Mouse (Mus musculus): ENCODE results near the gene Ppef2.

Ppef2 gene

DNA sequence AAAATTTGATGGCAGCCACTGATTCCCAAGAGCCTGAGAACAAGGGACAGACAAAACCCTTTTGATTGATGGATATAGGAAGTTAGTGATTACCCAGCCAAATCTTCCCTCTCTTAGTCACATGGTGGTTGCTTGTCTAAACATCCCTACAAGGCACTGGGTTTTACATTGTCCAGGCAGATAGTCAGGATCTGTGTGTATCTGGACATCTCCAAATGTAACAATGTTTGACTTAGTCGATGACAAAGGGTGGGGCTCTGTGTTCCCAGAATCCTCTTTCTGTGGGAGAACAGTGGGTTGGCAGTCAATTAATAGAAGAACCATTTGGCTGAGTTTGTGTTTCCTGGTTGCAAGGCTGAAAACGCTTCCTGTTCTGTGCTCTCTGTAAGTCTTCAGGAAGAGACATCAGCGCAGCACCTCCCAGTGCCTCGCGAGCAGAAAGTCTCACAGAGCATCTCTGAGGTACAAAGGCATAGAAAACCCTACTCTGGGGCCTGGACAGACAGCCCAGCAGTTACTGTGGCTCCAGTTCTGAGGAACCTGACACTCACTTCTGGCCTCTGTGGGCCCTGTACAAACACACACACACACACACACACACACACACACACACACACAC, 21.0 kb downstream of the Ppef2 start:
- DNase-seq, result no peak

DNA sequence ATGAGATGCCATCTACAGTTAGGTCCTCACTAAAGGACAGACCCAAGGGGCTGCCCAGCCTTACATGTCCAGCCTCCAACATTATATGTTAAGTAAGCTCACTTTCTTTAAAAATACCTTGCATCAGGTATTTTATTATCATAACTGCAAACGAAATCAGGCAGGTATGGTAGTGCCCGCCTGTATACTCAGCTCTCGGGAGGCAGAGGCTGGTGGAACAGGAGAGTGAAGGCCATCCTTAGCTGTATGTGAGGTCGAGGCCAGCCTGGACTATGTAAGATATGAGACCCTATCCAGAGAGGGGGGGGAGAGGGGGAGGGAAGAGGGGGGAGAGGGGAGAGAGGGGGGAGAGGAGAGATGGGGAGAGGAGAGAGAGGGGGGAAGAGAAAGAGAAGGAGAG, 22.7 kb downstream of the Ppef2 start:
- DNase-seq, result no peak

DNA sequence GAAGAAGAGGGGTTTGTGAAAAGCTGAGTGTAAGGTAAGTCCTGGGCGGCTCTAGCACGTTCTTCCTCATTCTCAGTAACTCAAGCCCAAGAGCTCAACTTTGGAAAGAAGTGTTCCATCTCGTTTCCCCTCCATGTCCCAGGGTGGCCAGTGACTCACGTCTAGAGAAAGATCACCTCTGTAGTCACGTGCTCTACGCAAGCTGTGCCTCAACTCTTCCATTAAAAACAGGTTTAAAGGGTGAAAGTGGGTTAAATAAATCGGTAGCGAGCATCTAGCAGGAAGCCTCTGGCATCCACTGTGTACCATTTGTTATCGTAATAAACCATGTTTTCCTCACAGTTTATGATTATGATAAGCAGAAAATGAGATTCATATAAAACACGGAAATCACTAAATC, 24.2 kb downstream of the Ppef2 start:
- no peak for DNase-seq

DNA sequence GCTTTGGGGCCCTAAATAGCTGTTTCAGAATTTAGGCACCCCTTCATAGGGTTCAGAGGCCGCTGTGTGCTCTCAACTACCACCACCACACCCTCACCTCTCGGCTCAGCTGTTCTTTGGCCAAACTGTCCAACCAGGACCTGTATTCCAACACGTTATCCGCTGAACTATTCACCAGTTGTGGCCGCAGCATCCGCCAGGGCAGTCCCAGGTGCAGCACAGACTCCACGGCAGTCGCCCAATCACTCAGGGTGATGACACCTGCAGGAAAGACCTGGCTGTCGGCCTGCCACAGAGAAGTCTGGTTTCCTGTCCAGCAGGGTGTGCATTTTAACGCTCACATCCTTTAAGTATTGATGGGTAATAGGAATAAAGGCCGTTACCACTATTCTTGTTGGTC, 25.8 kb downstream of the Ppef2 start:
- no peak for DNase-seq

DNA sequence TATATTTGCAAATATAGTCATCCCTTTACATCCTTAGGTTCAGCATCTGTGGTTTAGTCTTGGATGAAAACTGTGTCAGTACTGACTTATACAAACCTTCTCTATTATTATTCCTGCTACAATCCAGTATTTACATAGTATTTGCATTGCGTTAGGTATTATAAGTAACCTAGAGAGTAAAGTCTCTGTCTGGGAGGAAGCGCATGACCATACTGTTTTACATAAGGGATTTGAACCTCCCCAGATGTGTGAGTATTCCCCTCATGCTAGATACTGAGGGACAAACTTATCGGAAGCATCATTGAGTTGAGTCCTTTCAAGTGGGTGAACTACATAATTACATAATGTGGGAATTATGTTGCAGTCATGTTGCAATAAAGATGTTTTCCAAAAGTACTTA, 26.6 kb downstream of the Ppef2 start:
- no peak for DNase-seq

- DNase-seq, result no peak
Measured at GRCm38 (mm10) chr5:92228776-92229175, 27.3 kb downstream of the Ppef2 start.

- DNase-seq, result no peak
Measured at GRCm38 (mm10) chr5:92227782-92228181, 28.3 kb downstream of the Ppef2 start.

GRCm38 (mm10) chr5:92220287-92220902, 35.7 kb downstream of the Ppef2 start:
- DNase-seq, result peak; percentile 45 to 64

- peak in 1 of 2 experiments; percentile 35 for DNase-seq
Measured at GRCm38 (mm10) chr5:92219826-92220225, 36.3 kb downstream of the Ppef2 start.

- no peak for DNase-seq
Measured at GRCm38 (mm10) chr5:92218915-92219793, 36.9 kb downstream of the Ppef2 start.

GRCm38 (mm10) chr5:92215308-92215707, 40.8 kb downstream of the Ppef2 start, which contains the start of gene U90926:
Gene U90926, minus strand, starts transcription at chr5:92215408.
- DNase-seq, result no peak

DNA sequence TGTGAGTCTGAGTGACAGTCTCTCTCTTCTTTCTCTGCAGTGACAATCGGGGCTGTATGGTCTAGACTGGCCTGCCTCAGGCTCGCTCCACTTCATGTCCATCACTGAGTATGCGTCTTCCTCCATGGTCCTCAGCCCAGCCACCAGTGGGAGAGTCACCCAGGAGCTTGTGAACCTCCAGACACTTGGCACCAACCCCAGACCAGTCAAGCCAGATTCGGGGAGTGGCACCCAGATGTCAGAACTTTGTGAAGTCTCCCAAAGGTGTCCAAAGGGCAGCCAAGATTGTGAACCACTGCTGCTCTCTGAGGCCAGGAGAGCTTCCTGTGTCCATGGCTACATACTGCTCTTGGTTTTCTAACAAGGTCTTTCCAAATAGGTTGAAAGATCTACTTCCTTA, 43.8 kb downstream of the Ppef2 start:
- no peak for DNase-seq

DNA sequence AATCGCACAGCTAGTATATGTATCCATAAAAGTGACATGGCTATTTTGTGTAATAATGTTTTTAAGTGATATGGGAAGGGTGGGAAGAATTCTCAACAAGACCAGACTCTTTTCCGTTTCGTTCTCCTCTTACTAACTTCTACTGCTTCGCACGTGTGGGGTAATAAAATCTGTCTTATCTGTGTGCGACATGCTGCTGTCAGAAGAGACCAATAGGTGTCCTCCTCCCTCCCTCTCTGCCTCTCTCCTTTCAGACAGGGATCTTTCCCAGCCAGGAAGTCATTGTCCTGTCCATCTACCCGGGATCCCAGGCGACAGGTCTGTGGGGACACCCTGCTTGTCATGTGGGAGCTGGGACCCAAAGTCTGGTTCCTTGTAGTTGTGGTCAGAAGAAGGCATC, 45.9 kb downstream of the Ppef2 start:
- no peak for DNase-seq

DNA sequence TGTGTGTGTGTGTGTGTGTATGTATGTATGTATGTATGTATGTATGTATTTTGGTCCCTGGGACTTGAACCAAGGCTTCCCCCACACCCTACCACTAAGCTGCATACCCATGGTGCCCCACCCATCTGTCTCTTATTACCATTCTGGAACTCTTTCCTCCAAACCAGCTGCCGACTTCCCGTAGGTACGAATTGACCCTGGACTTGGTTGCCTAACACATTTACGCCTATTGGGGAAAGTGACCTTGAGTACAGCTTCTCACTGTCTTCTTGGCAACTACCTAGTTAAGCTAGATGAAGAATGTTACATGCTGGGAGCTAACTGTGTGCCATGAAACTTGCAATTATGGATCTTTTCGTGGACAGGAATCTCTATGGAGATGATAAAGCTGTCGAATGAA, 50.0 kb downstream of the Ppef2 start:
- no peak for DNase-seq

DNA sequence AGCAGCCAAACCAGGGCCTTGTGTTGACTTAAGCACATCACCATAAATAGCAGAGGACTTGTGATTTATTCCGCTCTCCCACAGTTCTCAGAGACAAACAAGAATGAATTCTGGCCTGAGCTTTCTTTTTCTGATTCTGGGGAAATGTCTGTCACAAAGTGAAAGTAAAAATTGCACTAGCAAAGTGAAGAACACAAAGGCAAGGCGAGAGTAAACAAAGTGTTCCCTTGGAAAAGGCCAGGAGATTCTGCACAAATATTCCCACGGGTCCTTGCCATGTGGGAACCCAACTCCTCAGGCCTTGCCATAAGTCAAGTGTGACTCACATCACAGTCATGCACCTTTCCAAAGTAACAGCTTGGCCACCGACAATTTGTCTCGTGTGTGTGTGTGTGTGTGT, 50.4 kb downstream of the Ppef2 start:
- no peak for DNase-seq

DNA sequence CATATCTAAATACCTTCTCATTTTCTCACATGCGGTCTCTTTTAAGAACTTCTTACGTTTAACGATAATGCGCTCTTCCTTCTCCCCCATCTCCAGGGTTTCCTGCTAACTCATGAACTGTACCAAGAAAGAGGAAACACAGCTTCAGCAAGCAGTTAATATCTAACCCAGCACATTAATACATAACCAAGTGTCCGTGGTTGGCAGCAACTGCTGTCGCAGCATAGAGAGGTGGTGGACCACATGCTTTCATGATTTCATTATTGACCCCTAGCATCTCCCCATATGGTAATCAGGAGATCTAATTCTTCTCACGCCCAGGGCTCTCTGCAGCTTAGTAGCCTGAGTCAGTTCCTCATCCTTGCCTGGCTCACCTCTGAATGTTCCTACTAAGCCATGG, 50.9 kb downstream of the Ppef2 start:
- no peak for DNase-seq

DNA sequence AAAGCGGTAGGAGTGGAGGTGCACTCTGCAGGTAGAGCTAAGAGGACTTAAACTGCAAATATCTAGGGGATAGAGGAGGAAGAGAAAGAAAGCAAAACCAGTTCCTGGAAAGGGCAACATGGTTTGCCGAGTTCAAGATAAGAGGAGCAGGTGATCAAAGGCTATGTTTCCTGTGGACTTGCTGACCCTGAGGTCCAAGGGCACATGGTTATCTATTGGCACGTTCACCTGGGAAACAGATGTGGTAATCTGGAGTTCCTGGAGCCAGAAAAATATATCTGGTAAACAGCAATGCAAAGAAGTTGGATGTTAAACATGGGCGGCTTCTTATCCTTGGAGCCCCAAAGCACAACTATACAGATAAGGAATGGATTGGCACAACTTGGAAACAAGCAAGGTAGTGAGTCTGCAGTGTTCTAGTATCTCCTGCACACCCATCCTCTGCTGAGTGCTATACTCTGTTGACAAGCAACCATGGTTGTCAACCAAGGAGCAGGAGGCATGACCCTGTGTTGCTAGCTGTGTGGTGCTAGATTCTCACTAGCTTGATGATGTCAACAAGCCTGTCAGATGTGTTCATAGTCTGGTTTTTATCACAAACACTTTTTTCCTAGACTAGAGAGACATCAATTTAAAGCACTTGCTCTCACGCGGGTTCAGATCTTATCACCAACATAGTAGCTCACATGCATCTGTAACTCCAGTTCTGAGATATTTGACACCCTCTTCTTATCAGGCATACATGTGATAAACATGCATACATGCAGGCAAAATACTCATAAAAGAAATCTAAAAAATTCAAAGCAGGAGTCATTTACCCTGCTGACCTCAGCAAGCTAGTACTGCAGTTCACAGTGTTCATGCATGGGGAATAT, 51.7 kb downstream of the Ppef2 start:
- no peak for DNase-seq

DNA sequence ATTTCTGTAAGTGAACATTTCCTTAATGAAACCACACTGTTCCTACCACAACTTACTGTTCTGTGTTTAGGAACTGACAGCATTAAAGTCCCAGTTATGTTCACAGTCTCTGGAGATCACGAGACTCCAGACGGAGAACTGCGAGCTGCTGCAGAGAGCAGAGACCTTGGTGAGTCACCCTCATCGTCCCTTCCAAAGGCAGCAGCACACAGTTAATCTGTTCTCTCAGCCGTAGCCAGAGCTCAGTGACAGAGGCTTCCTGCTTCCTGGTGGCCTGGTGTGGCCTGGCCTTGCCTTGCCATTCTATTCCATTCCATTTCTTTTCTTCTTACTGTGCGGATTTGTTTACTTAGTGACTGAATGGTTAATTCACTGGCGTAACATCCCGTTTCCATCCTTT, 57.8 kb downstream of the Ppef2 start:
- DNase-seq, result no peak

GRCm38 (mm10) chr5:92196895-92197811, 58.9 kb downstream of the Ppef2 start:
- no peak for DNase-seq

DNA sequence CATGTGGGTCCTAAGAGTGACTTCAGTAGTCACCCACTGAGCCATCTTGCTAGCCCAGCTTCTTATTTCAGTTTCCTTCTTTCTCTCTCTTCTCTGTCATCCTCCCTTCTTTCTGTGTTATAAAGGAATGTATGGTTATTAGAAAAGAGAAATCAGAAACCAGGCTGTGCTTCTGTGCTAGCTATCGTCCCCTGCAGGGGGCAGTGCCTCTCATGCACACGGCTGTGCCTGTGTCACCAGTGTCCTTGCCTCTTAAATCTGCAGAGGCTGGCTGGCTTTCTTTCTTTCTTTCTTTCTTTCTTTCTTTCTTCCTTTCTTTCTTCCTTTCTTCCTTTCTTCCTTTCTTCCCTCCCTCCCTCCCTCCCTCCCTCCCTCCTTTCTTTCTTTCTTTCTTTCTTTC, 60.4 kb downstream of the Ppef2 start:
- DNase-seq, result peak; percentile 24 to 64

DNA sequence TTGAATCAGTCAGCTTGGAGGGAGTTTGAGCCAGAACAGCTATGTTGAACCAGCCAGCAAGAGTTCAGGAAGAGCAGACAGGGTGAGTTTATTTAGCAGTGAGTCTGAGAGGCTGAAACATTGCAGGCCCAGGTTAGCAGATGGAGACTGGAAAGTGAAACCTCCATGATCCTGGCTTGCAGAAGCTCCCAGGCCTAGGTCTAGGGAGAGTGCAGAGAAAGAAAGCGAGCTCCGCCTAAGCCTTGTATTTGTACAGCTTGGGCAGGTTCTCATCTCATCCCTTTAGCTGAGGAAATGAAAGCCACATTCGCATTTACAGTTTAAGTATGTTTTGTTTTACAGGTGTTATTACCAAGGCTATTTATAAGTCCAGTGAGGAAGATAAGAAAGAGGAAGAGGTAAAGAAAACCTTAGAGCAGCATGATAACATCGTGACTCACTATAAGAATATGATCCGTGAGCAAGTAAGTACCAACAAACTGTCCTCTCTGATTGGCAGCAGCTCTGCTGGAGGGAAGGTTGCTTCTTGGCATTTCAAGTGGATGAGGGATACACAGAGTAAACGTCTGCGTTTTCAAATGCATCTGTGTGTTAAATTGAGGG, 67.1 kb downstream of the Ppef2 start:
- DNase-seq, result no peak
